Mouse (Mus musculus) heart, postnatal 0 days (tissue): ENCODE measurements around the gene Rasl11b. TPM values are rescaled to one million over a fixed set of nuclear protein-coding genes. Genes with fewer than 3 reads are reported as not detected.
A peak's percentile ranks its signal among the peaks of the same experiment; 100 is the strongest.

Experiments used
- ATAC-seq: fragments of 200-750 bp; cut with Nextera tagmentation; 2 replicates; pipeline ENCODE4 v1.8.0; 2017; ENCODE audit warnings: low read depth, moderate number of reproducible peaks, moderate library complexity; ENCODE audit not compliant: insufficient read depth
- DNase-seq: peaks from one replicate; pipeline ENCODE4 v3.0.0-alpha.2; 2016; ENCODE audit warnings: low spot score
- H3K27ac ChIP-seq: fragments of 300-500 bp; sonication (generic); 2 replicates; pipeline ENCODE4 v1.5.1; 2014; ENCODE audit warnings: low read depth, mild to moderate bottlenecking
- H3K27me3 ChIP-seq: fragments of 300-500 bp; sonication (generic); 2 replicates; pipeline ENCODE4 v1.6.1; 2014; ENCODE audit warnings: low read length, mixed read lengths; ENCODE audit not compliant: control insufficient read depth, insufficient read depth
- H3K36me3 ChIP-seq: fragments of 300-500 bp; sonication (generic); replicated peaks from 2 replicates; pipeline ENCODE4 v1.6.1; 2014; ENCODE audit warnings: low read length, mixed read lengths; ENCODE audit not compliant: control insufficient read depth, insufficient read depth
- H3K4me1 ChIP-seq: fragments of 300-500 bp; sonication (generic); 2 replicates; pipeline ENCODE4 v1.6.1; 2014; ENCODE audit warnings: antibody characterized with exemption; ENCODE audit not compliant: control insufficient read depth, insufficient read depth
- H3K4me2 ChIP-seq: fragments of 300-500 bp; sonication (generic); 2 replicates; pipeline ENCODE4 v1.6.1; 2014; ENCODE audit warnings: low read depth, mild to moderate bottlenecking, low read length, moderate library complexity
- H3K4me3 ChIP-seq: fragments of 300-500 bp; sonication (generic); 2 replicates; pipeline ENCODE4 v1.5.1; 2014; ENCODE audit warnings: low read depth, low read length
- H3K9ac ChIP-seq: fragments of 300-500 bp; sonication (generic); replicated peaks from 2 replicates; pipeline ENCODE4 v1.6.1; 2014; ENCODE audit warnings: low read depth, low read length, mixed read lengths
- H3K9me3 ChIP-seq: fragments of 300-500 bp; sonication (generic); replicated peaks from 2 replicates; pipeline ENCODE4 v1.6.1; 2016; ENCODE audit warnings: low read length; ENCODE audit not compliant: control insufficient read depth
- CTCF ChIP-seq: IDR thresholded peaks from 2 replicates; pipeline ENCODE4 v1.5.1; 2016; ENCODE audit warnings: antibody characterized with exemption, control low read depth, low read depth
- EP300 ChIP-seq: IDR thresholded peaks from 2 replicates; pipeline ENCODE4 v1.6.1; 2016; ENCODE audit warnings: antibody characterized with exemption, low read depth
- WGBS: fragments of 180-500 bp; shearing (Covaris S2); extraction: QIAGEN DNeasy Blood & Tissue Kit; methylation state at CpG from one replicate; pipeline ENCODE4 v1.1.7; 2014; 5-methylcytosine and 5-hydroxymethylcytosine counted together
- polyA plus RNA-seq: library from polyadenylated mRNA; unstranded; fragments of >200 nt; fragmentation: Nextera tagmentation; extraction: Ambion mirVana; gene quantifications from 2 replicates; pipeline ENCODE4 v1.2.1, GENCODE M21; 2015
- total RNA-seq: library from RNA; depleted of rRNA; stranded (reverse); fragments of >200 nt; gene quantifications from 2 replicates; pipeline ENCODE4 v1.2.3, GENCODE M21; 2014; ENCODE audit warnings: low replicate concordance; rRNA removed

Rasl11b gene
- total RNA-seq = 22.8 and 24.5 TPM in 2 replicates
- polyA plus RNA-seq = 61.9 and 67.8 TPM in 2 replicates

- Histone ChIP-seq H3K27me3 (no peaks in the 10 kb centered on the region), H3K27ac (peak within 1 kb of the TSS; percentile 95), H3K36me3 (peaks cover 26% of the 10 kb centered on the region), H3K4me2 (peak within 1 kb of the TSS; percentile 83), H3K4me3 (peak within 1 kb of the TSS; percentile 64), H3K9ac (peak within 1 kb of the TSS; percentile 75), H3K4me1 (peaks cover 34% of the 10 kb centered on the region), H3K9me3 (no peaks in the 10 kb centered on the region)
- TF ChIP-seq CTCF (peak; percentile 40; the same call in 1 of the 2 replicates), EP300 (peak; percentile 40; the same call in 1 of the 2 replicates)
- WGBS = under 1% methylated on average over 73 of the region's 82 CpGs
- ATAC-seq = peak; percentile 91
- DNase-seq = peak; percentile 94
Measured at GRCm38 (mm10) chr5:74194841-74195613, at the start of gene Rasl11b. TSS of gene Rasl11b (plus strand) at chr5:74195286.

- TF ChIP-seq EP300 = peak; percentile 97
- TF ChIP-seq CTCF = no peak
- ATAC-seq = peak; percentile 92
- no peaks in the 10 kb centered on the region for H3K36me3 ChIP-seq
- 29% methylated on average over 10 of the region's 10 CpGs for WGBS
- DNase-seq = peak; percentile 91
- H3K4me1 ChIP-seq = peaks cover 37% of the 10 kb centered on the region
- no peaks in the 10 kb centered on the region for H3K9me3 ChIP-seq
- no peaks in the 10 kb centered on the region for H3K27me3 ChIP-seq
- H3K4me3 ChIP-seq = no peak overlapping the region
- peak overlapping the region; percentile 89 for H3K27ac ChIP-seq
- H3K9ac ChIP-seq = no peak overlapping the region
- H3K4me2 ChIP-seq = peak overlapping the region; percentile 33
Measured at GRCm38 (mm10) chr5:74147631-74148030, 47.5 kb upstream of the Rasl11b start.

GRCm38 (mm10) chr5:74149975-74150374 is 45.1 kb upstream of the Rasl11b start:
- Histone ChIP-seq H3K4me1 (peaks cover 26% of the 10 kb centered on the region), H3K27ac (no peak overlapping the region), H3K9ac (no peak overlapping the region), H3K36me3 (no peaks in the 10 kb centered on the region), H3K4me2 (no peak overlapping the region), H3K27me3 (no peaks in the 10 kb centered on the region), H3K4me3 (no peak overlapping the region), H3K9me3 (no peaks in the 10 kb centered on the region)
- no peak for ATAC-seq
- WGBS = 73% methylated on average over 6 of the region's 6 CpGs
- no peak for DNase-seq
- TF ChIP-seq CTCF = no peak
- no peak for TF ChIP-seq EP300

- H3K27me3 ChIP-seq = no peaks in the 10 kb centered on the region
- H3K4me3 ChIP-seq = no peak overlapping the region
- WGBS = 75% methylated on average over 11 of the region's 11 CpGs
- TF ChIP-seq EP300 = no peak
- TF ChIP-seq CTCF = no peak
- H3K27ac ChIP-seq = no peak overlapping the region
- H3K36me3 ChIP-seq = no peaks in the 10 kb centered on the region
- DNase-seq (no peak), ATAC-seq (no peak)
- H3K9ac ChIP-seq = no peak overlapping the region
- no peak overlapping the region for H3K4me2 ChIP-seq
- H3K9me3 ChIP-seq = no peaks in the 10 kb centered on the region
- peaks cover 20% of the 10 kb centered on the region for H3K4me1 ChIP-seq
Measured at GRCm38 (mm10) chr5:74151774-74152173, 43.3 kb upstream of the Rasl11b start.

- peaks cover 10% of the 10 kb centered on the region; the same call in 1 of the 2 replicates for H3K4me1 ChIP-seq
- ATAC-seq (no peak), DNase-seq (no peak)
- no peaks in the 10 kb centered on the region for H3K9me3 ChIP-seq
- H3K9ac ChIP-seq = no peak overlapping the region
- 69% methylated on average over 7 of the region's 7 CpGs for WGBS
- TF ChIP-seq EP300 = no peak
- TF ChIP-seq CTCF = no peak
- no peaks in the 10 kb centered on the region for H3K27me3 ChIP-seq
- H3K27ac ChIP-seq = no peak overlapping the region
- H3K4me3 ChIP-seq = no peak overlapping the region
- no peaks in the 10 kb centered on the region for H3K36me3 ChIP-seq
- H3K4me2 ChIP-seq = no peak overlapping the region
Measured at GRCm38 (mm10) chr5:74155860-74156351, 39.2 kb upstream of the Rasl11b start.
